Mouse (Mus musculus) regulatory T cell (primary cell): ENCODE results near the gene Tmc2.

ENCODE experiments used
- in situ Hi-C: fragments of 300-600 bp; cut with MboI, MseI; formaldehyde crosslinking; loops from one replicate; pipeline ENCODE4 v1.15.1; 2025; ENCODE audit warnings: high pct_unique_total_duplicates

The Tmc2 gene

GRCm38 (mm10) chr2:130194894-130195293, at the start of gene Tmc2:
Gene Tmc2 (plus strand): TSS chr2:130195194.
- in situ Hi-C loops: loop anchor here (5.0 to 25.0 kb wide), 2 partner anchors 72 to 1008 kb away; partner anchors contain the start of gene Slc20a1

GRCm38 (mm10) chr2:130146089-130146668, 48.8 kb upstream of the Tmc2 start:
- in situ Hi-C loops: no loop called here

GRCm38 (mm10) chr2:130155171-130155570, 39.8 kb upstream of the Tmc2 start:
- in situ Hi-C loops: no loop called here

- in situ Hi-C loops: no loop called here
These were observed 39.1 kb upstream of the Tmc2 start for GRCm38 (mm10) chr2:130155851-130156250.

- in situ Hi-C loops: no loop called here
These were observed 37.5 kb upstream of the Tmc2 start for GRCm38 (mm10) chr2:130157231-130158087.

GRCm38 (mm10) chr2:130158088-130158437, 36.9 kb upstream of the Tmc2 start:
- in situ Hi-C loops: no loop called here

- in situ Hi-C loops: no loop called here
These were observed 32.3 kb upstream of the Tmc2 start for GRCm38 (mm10) chr2:130162701-130163100.

GRCm38 (mm10) chr2:130166311-130167214, 28.4 kb upstream of the Tmc2 start:
- in situ Hi-C loops: no loop called here

- in situ Hi-C loops: no loop called here
These were observed 27.1 kb upstream of the Tmc2 start for GRCm38 (mm10) chr2:130167861-130168260.

GRCm38 (mm10) chr2:130171674-130172073, 23.3 kb upstream of the Tmc2 start:
- in situ Hi-C loops: no loop called here

- in situ Hi-C loops: loop anchor here (5.0 to 25.0 kb wide), 2 partner anchors 105 to 990 kb away; partner anchors contain the start of genes Idh3b and Slc20a1
These were observed 18.2 kb upstream of the Tmc2 start for GRCm38 (mm10) chr2:130176820-130177219.

GRCm38 (mm10) chr2:130178381-130178705, 16.7 kb upstream of the Tmc2 start:
- in situ Hi-C loops: loop anchor here (5.0 to 25.0 kb wide), 2 partner anchors 104 to 991 kb away; partner anchors contain the start of genes Idh3b and Slc20a1

GRCm38 (mm10) chr2:130178706-130179506, 16.1 kb upstream of the Tmc2 start, which contains the start of gene Snrpb:
Gene Snrpb (minus strand): TSS chr2:130179403.
- in situ Hi-C loops: loop anchor here (5.0 to 25.0 kb wide), 2 partner anchors 103 to 992 kb away; partner anchors contain the start of genes Idh3b and Slc20a1

GRCm38 (mm10) chr2:130179507-130180019, 15.4 kb upstream of the Tmc2 start:
- in situ Hi-C loops: loop anchor here (5.0 to 25.0 kb wide), 2 partner anchors 103 to 992 kb away; partner anchors contain the start of genes Idh3b and Slc20a1

- in situ Hi-C loops: loop anchor here (25.0 kb wide), 1 partner anchor 1001 kb away; the partner anchor contains the start of gene Slc20a1
These were observed 6.6 kb upstream of the Tmc2 start for GRCm38 (mm10) chr2:130188391-130188790.

GRCm38 (mm10) chr2:130200961-130201360, 6.0 kb downstream of the Tmc2 start:
- in situ Hi-C loops: no loop called here

- in situ Hi-C loops: no loop called here
These were observed 12.4 kb downstream of the Tmc2 start for GRCm38 (mm10) chr2:130207376-130207775.

GRCm38 (mm10) chr2:130207996-130208395, 13.0 kb downstream of the Tmc2 start:
- in situ Hi-C loops: no loop called here

GRCm38 (mm10) chr2:130209636-130210035, 14.6 kb downstream of the Tmc2 start:
- in situ Hi-C loops: no loop called here

GRCm38 (mm10) chr2:130211581-130211980, 16.6 kb downstream of the Tmc2 start:
- in situ Hi-C loops: no loop called here
